Mouse (Mus musculus) monocyte, adult 5-6 weeks (primary cell): ENCODE measurements around the gene Plcb3. TPM values are rescaled to one million over a fixed set of nuclear protein-coding genes. Genes with fewer than 3 reads are reported as not detected.
A peak's percentile ranks its signal among the peaks of the same experiment; 100 is the strongest.

Source experiments
- ATAC-seq: fragments of 153-309, 156-312 bp; replicated peaks from 2 replicates; pipeline ENCODE4 v1.8.0; 2017; ENCODE audit warnings: mild to moderate bottlenecking; ENCODE audit not compliant: low TSS enrichment, insufficient number of reproducible peaks, severe bottlenecking, poor library complexity, low FRiP score
- total RNA-seq: library from RNA; stranded (forward); fragments of 200-1000, 200-491, 200-594 nt; gene quantifications from 3 replicates; pipeline ENCODE4 v1.2.3, GENCODE M21; 2017

Gene Plcb3
- total RNA-seq, 1 experiment from 2014 or later, result 17.4 TPM

- peak; percentile 68 for ATAC-seq
These were observed 1.8 kb downstream of the Plcb3 start, which contains the start of gene Ppp1r14b for GRCm38 (mm10) chr19:6974211-6975205. Gene Ppp1r14b (plus strand): TSS chr19:6974968.

GRCm38 (mm10) chr19:6973581-6974190, 2.6 kb downstream of the Plcb3 start:
- ATAC-seq, result no peak

GRCm38 (mm10) chr19:6972247-6972917, 3.9 kb downstream of the Plcb3 start:
- no peak for ATAC-seq

GRCm38 (mm10) chr19:6971644-6972043, 4.6 kb downstream of the Plcb3 start:
- ATAC-seq, result no peak

- no peak for ATAC-seq
These were observed 5.7 kb downstream of the Plcb3 start for GRCm38 (mm10) chr19:6970460-6971085.

GRCm38 (mm10) chr19:6969665-6970381, 6.4 kb downstream of the Plcb3 start:
- no peak for ATAC-seq

- no peak for ATAC-seq
These were observed 7.0 kb downstream of the Plcb3 start for GRCm38 (mm10) chr19:6969291-6969664.

GRCm38 (mm10) chr19:6968491-6969271, 7.6 kb downstream of the Plcb3 start:
- ATAC-seq, result no peak

- no peak for ATAC-seq
These were observed 19.8 kb downstream of the Plcb3 start for GRCm38 (mm10) chr19:6956461-6956860.

- ATAC-seq, result no peak
These were observed 20.8 kb downstream of the Plcb3 start for GRCm38 (mm10) chr19:6955424-6955823.

- no peak for ATAC-seq
These were observed 22.2 kb downstream of the Plcb3 start for GRCm38 (mm10) chr19:6954046-6954445.

- ATAC-seq, result no peak
These were observed 23.6 kb downstream of the Plcb3 start for GRCm38 (mm10) chr19:6952712-6953037.

- ATAC-seq, result 0 out of 2 replicates have a peak, but pooled peaks have one; percentile 7
These were observed 24.1 kb downstream of the Plcb3 start for GRCm38 (mm10) chr19:6951994-6952711.

- peak; percentile 77 for ATAC-seq
These were observed 24.8 kb downstream of the Plcb3 start for GRCm38 (mm10) chr19:6951381-6951968.

- ATAC-seq, result 0 out of 2 replicates have a peak, but pooled peaks have one; percentile 1
These were observed 25.6 kb downstream of the Plcb3 start for GRCm38 (mm10) chr19:6950613-6951153.

GRCm38 (mm10) chr19:6949951-6950350, 26.3 kb downstream of the Plcb3 start:
- no peak for ATAC-seq
